Mouse (Mus musculus) midbrain, postnatal 0 days (tissue): Measurements from ENCODE around the gene D830030K20Rik. TPM values are rescaled to one million over a fixed set of nuclear protein-coding genes. Genes with fewer than 3 reads are reported as not detected.
"Not testable (repeated sequence)": the region's sequence is repeated elsewhere in the genome, so short reads cannot be mapped to it uniquely, and the experiment has no call there.

ENCODE experiments used
- ATAC-seq: fragments of 200-750 bp; cut with Nextera tagmentation; 2 replicates; pipeline ENCODE4 v1.8.0; 2017; ENCODE audit warnings: moderate number of reproducible peaks, mild to moderate bottlenecking, moderate TSS enrichment, moderate library complexity; ENCODE audit not compliant: low FRiP score
- DNase-seq: peaks from one replicate; pipeline ENCODE4 v3.0.0-alpha.2; 2015; ENCODE audit warnings: low spot score
- H3K27ac ChIP-seq: fragments of 300-500 bp; sonication (generic); 2 replicates; pipeline ENCODE4 v1.5.1; 2014; ENCODE audit warnings: low read depth, mild to moderate bottlenecking, low read length, mixed read lengths
- H3K27me3 ChIP-seq: fragments of 300-500 bp; sonication (generic); 2 replicates; pipeline ENCODE4 v1.6.1; 2014; ENCODE audit warnings: low read length, control low read depth, mixed read lengths; ENCODE audit not compliant: insufficient read depth
- H3K36me3 ChIP-seq: fragments of 300-500 bp; sonication (generic); 2 replicates; pipeline ENCODE4 v1.6.1; 2014; ENCODE audit warnings: low read length, control low read depth, mixed read lengths; ENCODE audit not compliant: insufficient read depth
- H3K4me1 ChIP-seq: fragments of 300-500 bp; sonication (generic); 2 replicates; pipeline ENCODE4 v1.6.1; 2014; ENCODE audit warnings: mild to moderate bottlenecking, control low read depth, antibody characterized with exemption, low read length, mixed read lengths; ENCODE audit not compliant: insufficient read depth
- H3K4me2 ChIP-seq: fragments of 300-500 bp; sonication (generic); 2 replicates; pipeline ENCODE4 v1.6.1; 2014; ENCODE audit warnings: low read depth, mild to moderate bottlenecking, low read length, mixed read lengths; ENCODE audit not compliant: poor library complexity, severe bottlenecking
- H3K4me3 ChIP-seq: fragments of 300-500 bp; sonication (generic); 2 replicates; pipeline ENCODE4 v1.5.1; 2014; ENCODE audit warnings: low read depth, mild to moderate bottlenecking, low read length, moderate library complexity
- H3K9ac ChIP-seq: fragments of 300-500 bp; sonication (generic); replicated peaks from 2 replicates; pipeline ENCODE4 v1.6.1; 2014; ENCODE audit warnings: mild to moderate bottlenecking, low read length, moderate library complexity, mixed read lengths; ENCODE audit not compliant: poor library complexity, severe bottlenecking
- H3K9me3 ChIP-seq: fragments of 300-500 bp; sonication (generic); 2 replicates; pipeline ENCODE4 v1.6.1; 2016; ENCODE audit warnings: low read length, control low read depth
- CTCF ChIP-seq: IDR thresholded peaks from 2 replicates; pipeline ENCODE4 v1.5.1; 2016; ENCODE audit warnings: antibody characterized with exemption, mild to moderate bottlenecking
- WGBS: fragments of 180-500 bp; shearing (Covaris S2); extraction: QIAGEN DNeasy Blood & Tissue Kit; methylation state at CpG from one replicate; pipeline ENCODE4 v1.1.7; 2014; 5-methylcytosine and 5-hydroxymethylcytosine counted together
- polyA plus RNA-seq: library from polyadenylated mRNA; unstranded; fragments of >200 nt; fragmentation: Nextera tagmentation; extraction: Ambion mirVana; gene quantifications from 2 replicates; pipeline ENCODE4 v1.2.1, GENCODE M21; 2015
- total RNA-seq: library from RNA; depleted of rRNA; stranded (reverse); fragments of >200 nt; gene quantifications from 2 replicates; pipeline ENCODE4 v1.2.3, GENCODE M21; 2014; rRNA removed

The D830030K20Rik gene
- total RNA-seq (16.2 and 17.5 TPM in 2 replicates), polyA plus RNA-seq (35.9 and 39.0 TPM in 2 replicates)

GRCm38 (mm10) chr14:3208272-3209152 is at the start of gene D830030K20Rik:
D830030K20Rik (plus strand) TSS chr14:3208488.
- 2% methylated on average over 13 of the region's 62 CpGs for WGBS
- Histone ChIP-seq H3K4me3 (peak within 1 kb of the TSS; percentile 46), H3K4me2 (peak within 1 kb of the TSS; percentile 52), H3K9ac (peak within 1 kb of the TSS; percentile 51; the same call in 1 of the 2 replicates)
- H3K27me3 ChIP-seq, H3K36me3 ChIP-seq, H3K9me3 ChIP-seq, H3K4me1 ChIP-seq, ATAC-seq, H3K27ac ChIP-seq: not testable (repeated sequence)
- DNase-seq: peak; percentile 0

GRCm38 (mm10) chr14:3187955-3188354 is 20.3 kb upstream of the D830030K20Rik start, which contains the start of gene Gm5795:
Gm5795 (plus strand) TSS chr14:3188255.
- H3K4me2 ChIP-seq, ATAC-seq, H3K4me3 ChIP-seq, H3K27ac ChIP-seq, H3K9ac ChIP-seq, DNase-seq, H3K9me3 ChIP-seq, H3K36me3 ChIP-seq, H3K4me1 ChIP-seq, H3K27me3 ChIP-seq: not testable (repeated sequence)
- no CpG with 5 or more reads among the region's 2 CpGs for WGBS

GRCm38 (mm10) chr14:3209367-3209766 is 1.1 kb downstream of the D830030K20Rik start:
- peak; percentile 51 for DNase-seq
- H3K9me3 ChIP-seq, H3K4me2 ChIP-seq, H3K27ac ChIP-seq, ATAC-seq, H3K36me3 ChIP-seq, H3K27me3 ChIP-seq, H3K9ac ChIP-seq, H3K4me3 ChIP-seq, H3K4me1 ChIP-seq: not testable (repeated sequence)
- peak; percentile 69 for TF ChIP-seq CTCF
- 12% methylated on average over 9 of the region's 11 CpGs for WGBS

GRCm38 (mm10) chr14:3262531-3262930 is 54.2 kb downstream of the D830030K20Rik start:
- not testable (repeated sequence) for H3K4me1 ChIP-seq, H3K36me3 ChIP-seq, ATAC-seq, DNase-seq, H3K27ac ChIP-seq, H3K4me3 ChIP-seq, H3K27me3 ChIP-seq, H3K9ac ChIP-seq, H3K9me3 ChIP-seq, H3K4me2 ChIP-seq
- 88% methylated on average over 2 of the region's 2 CpGs for WGBS

Other genes starting within 250 kb of the D830030K20Rik start
- not detected in 2 replicates for gene Gm2888, start 178.5 kb upstream of the D830030K20Rik start, total RNA-seq
- gene Gm2888, start 178.5 kb upstream of the D830030K20Rik start, polyA plus RNA-seq: 0.09 TPM in 1 of 2 replicates, not detected in the other
- 9.0 and 10.8 TPM in 2 replicates for gene Gm2897, start 159.2 kb upstream of the D830030K20Rik start, total RNA-seq
- 15.1 and 15.4 TPM in 2 replicates for gene Gm2897, start 159.2 kb upstream of the D830030K20Rik start, polyA plus RNA-seq
- not detected in 2 replicates for gene Gm10340, start 74.5 kb upstream of the D830030K20Rik start, total RNA-seq
- not detected in 2 replicates for gene Gm10340, start 74.5 kb upstream of the D830030K20Rik start, polyA plus RNA-seq
- gene Gm5795, start 20.2 kb upstream of the D830030K20Rik start, total RNA-seq: 0.19 TPM in 1 of 2 replicates, not detected in the other
- gene Gm5795, start 20.2 kb upstream of the D830030K20Rik start, polyA plus RNA-seq: 0.16 and 0.40 TPM in 2 replicates
- gene Gm2956, start 124.1 kb downstream of the D830030K20Rik start, total RNA-seq: 0.61 and 3.0 TPM in 2 replicates
- not detected in 2 replicates for gene Gm2956, start 124.1 kb downstream of the D830030K20Rik start, polyA plus RNA-seq
- not detected in 2 replicates for gene Gm10413, start 186.6 kb downstream of the D830030K20Rik start, total RNA-seq
- not detected in 2 replicates for gene Gm10413, start 186.6 kb downstream of the D830030K20Rik start, polyA plus RNA-seq
- 4.7 and 10.7 TPM in 2 replicates for gene Gm10409, start 204.1 kb downstream of the D830030K20Rik start, total RNA-seq
- gene Gm10409, start 204.1 kb downstream of the D830030K20Rik start, polyA plus RNA-seq: 24.1 and 27.6 TPM in 2 replicates
- 9.8 and 10.5 TPM in 2 replicates for gene Gm3005, start 219.6 kb downstream of the D830030K20Rik start, total RNA-seq
- gene Gm3005, start 219.6 kb downstream of the D830030K20Rik start, polyA plus RNA-seq: 12.6 and 13.9 TPM in 2 replicates
- gene Gm10408, start 240.9 kb downstream of the D830030K20Rik start, total RNA-seq: not detected in 2 replicates
- 0.12 TPM in 1 of 2 replicates, not detected in the other for gene Gm10408, start 240.9 kb downstream of the D830030K20Rik start, polyA plus RNA-seq